Mouse (Mus musculus) liver, embryonic 15.5 days (tissue): ENCODE data around the gene F930015N05Rik. TPM values are rescaled to one million over a fixed set of nuclear protein-coding genes. Genes with fewer than 3 reads are reported as not detected.

Experiments
- ATAC-seq: fragments of 200-750 bp; cut with Nextera tagmentation; 2 replicates; pipeline ENCODE4 v1.8.0; 2017; ENCODE audit warnings: moderate number of reproducible peaks, mild to moderate bottlenecking, moderate library complexity; ENCODE audit not compliant: insufficient read depth
- H3K27ac ChIP-seq: fragments of 300-500 bp; sonication (generic); replicated peaks from 2 replicates; pipeline ENCODE4 v1.5.1; 2015; ENCODE audit warnings: mild to moderate bottlenecking, inconsistent platforms
- H3K27me3 ChIP-seq: fragments of 300-500 bp; sonication (generic); 2 replicates; pipeline ENCODE4 v1.6.1; 2015; ENCODE audit warnings: mild to moderate bottlenecking, inconsistent platforms
- H3K36me3 ChIP-seq: fragments of 300-500 bp; sonication (generic); replicated peaks from 2 replicates; pipeline ENCODE4 v1.6.1; 2015; ENCODE audit warnings: moderate library complexity, mild to moderate bottlenecking, inconsistent platforms
- H3K4me1 ChIP-seq: fragments of 300-500 bp; sonication (generic); replicated peaks from 2 replicates; pipeline ENCODE4 v1.6.1; 2015; ENCODE audit warnings: inconsistent platforms
- H3K4me2 ChIP-seq: fragments of 300-500 bp; sonication (generic); 2 replicates; pipeline ENCODE4 v1.6.1; 2015; ENCODE audit warnings: moderate library complexity, mild to moderate bottlenecking, inconsistent platforms
- H3K4me3 ChIP-seq: fragments of 300-500 bp; sonication (generic); replicated peaks from 2 replicates; pipeline ENCODE4 v1.5.1; 2015; ENCODE audit warnings: mild to moderate bottlenecking, inconsistent platforms
- H3K9ac ChIP-seq: fragments of 300-500 bp; sonication (generic); 2 replicates; pipeline ENCODE4 v1.6.1; 2015; ENCODE audit warnings: moderate library complexity, mild to moderate bottlenecking, inconsistent platforms
- H3K9me3 ChIP-seq: fragments of 300-500 bp; sonication (generic); replicated peaks from 2 replicates; pipeline ENCODE4 v1.6.1; 2016; ENCODE audit warnings: inconsistent platforms
- WGBS: fragments of 180-500 bp; shearing (Covaris S2); methylation state at CpG from one replicate; pipeline ENCODE4 v1.1.7; 2015; ENCODE audit warnings: mixed read lengths; ENCODE audit not compliant: insufficient replicate concordance; 5-methylcytosine and 5-hydroxymethylcytosine counted together
- polyA plus RNA-seq: library from polyadenylated mRNA; unstranded; fragments of >200 nt; fragmentation: Nextera tagmentation; extraction: Ambion mirVana; gene quantifications from 2 replicates; pipeline ENCODE4 v1.2.1, GENCODE M21; 2015

F930015N05Rik gene
- not detected in 2 replicates for polyA plus RNA-seq

GRCm38 (mm10) chr11:64436412-64436727, at the start of gene F930015N05Rik:
F930015N05Rik (minus strand) TSS chr11:64436653.
- ATAC-seq, result no peak
- Histone ChIP-seq H3K4me1 (peaks cover 14% of the 10 kb centered on the region; the same call in 1 of the 2 replicates), H3K36me3 (no peaks in the 10 kb centered on the region), H3K9ac (no peak within 1 kb of the TSS), H3K4me2 (peak within 1 kb of the TSS; percentile 74), H3K27me3 (peaks cover 40% of the 10 kb centered on the region), H3K4me3 (peak within 1 kb of the TSS; percentile 49), H3K9me3 (no peaks in the 10 kb centered on the region), H3K27ac (no peak within 1 kb of the TSS)
- WGBS, result under 1% methylated on average over 24 of the region's 24 CpGs

- no peaks in the 10 kb centered on the region for H3K27me3 ChIP-seq
- no peak for ATAC-seq
- H3K4me3 ChIP-seq, result no peak overlapping the region
- no peak overlapping the region for H3K27ac ChIP-seq
- H3K9me3 ChIP-seq, result no peaks in the 10 kb centered on the region
- H3K36me3 ChIP-seq, result no peaks in the 10 kb centered on the region
- WGBS, result 50% methylated on average over 3 of the region's 3 CpGs
- H3K9ac ChIP-seq, result no peak overlapping the region
- H3K4me2 ChIP-seq, result no peak overlapping the region
- no peaks in the 10 kb centered on the region for H3K4me1 ChIP-seq
Observed at GRCm38 (mm10) chr11:64481445-64481844, 45.0 kb upstream of the F930015N05Rik start.

- Histone ChIP-seq H3K9ac (no peak overlapping the region), H3K36me3 (no peaks in the 10 kb centered on the region), H3K27me3 (no peaks in the 10 kb centered on the region), H3K9me3 (no peaks in the 10 kb centered on the region), H3K27ac (no peak overlapping the region), H3K4me2 (no peak overlapping the region), H3K4me1 (no peaks in the 10 kb centered on the region), H3K4me3 (no peak overlapping the region)
- WGBS, result 59% methylated on average over 3 of the region's 3 CpGs
- no peak for ATAC-seq
Observed at GRCm38 (mm10) chr11:64473679-64474078, 37.2 kb upstream of the F930015N05Rik start.

- Histone ChIP-seq H3K36me3 (no peaks in the 10 kb centered on the region), H3K4me2 (no peak overlapping the region), H3K9me3 (no peaks in the 10 kb centered on the region), H3K9ac (no peak overlapping the region), H3K27ac (no peak overlapping the region), H3K4me1 (no peaks in the 10 kb centered on the region), H3K27me3 (no peaks in the 10 kb centered on the region), H3K4me3 (no peak overlapping the region)
- ATAC-seq, result no peak
Observed at GRCm38 (mm10) chr11:64470689-64471088, 34.2 kb upstream of the F930015N05Rik start.

- WGBS, result 49% methylated on average over 4 of the region's 4 CpGs
- no peaks in the 10 kb centered on the region for H3K36me3 ChIP-seq
- no peak for ATAC-seq
- no peak overlapping the region for H3K9ac ChIP-seq
- H3K4me3 ChIP-seq, result no peak overlapping the region
- no peak overlapping the region for H3K4me2 ChIP-seq
- H3K9me3 ChIP-seq, result no peaks in the 10 kb centered on the region
- H3K4me1 ChIP-seq, result no peaks in the 10 kb centered on the region
- no peak overlapping the region for H3K27ac ChIP-seq
- no peaks in the 10 kb centered on the region for H3K27me3 ChIP-seq
Observed at GRCm38 (mm10) chr11:64468737-64469136, 32.3 kb upstream of the F930015N05Rik start.

GRCm38 (mm10) chr11:64461746-64462145, 25.3 kb upstream of the F930015N05Rik start:
- Histone ChIP-seq H3K27ac (no peak overlapping the region), H3K9ac (no peak overlapping the region), H3K9me3 (no peaks in the 10 kb centered on the region), H3K4me2 (no peak overlapping the region), H3K4me1 (no peaks in the 10 kb centered on the region), H3K4me3 (no peak overlapping the region), H3K36me3 (no peaks in the 10 kb centered on the region), H3K27me3 (no peaks in the 10 kb centered on the region)
- no peak for ATAC-seq
- 31% methylated on average over 3 of the region's 3 CpGs for WGBS

- H3K4me2 ChIP-seq, result no peak overlapping the region
- no peaks in the 10 kb centered on the region for H3K4me1 ChIP-seq
- H3K27ac ChIP-seq, result no peak overlapping the region
- no peaks in the 10 kb centered on the region for H3K27me3 ChIP-seq
- no peak overlapping the region for H3K9ac ChIP-seq
- no peak overlapping the region for H3K4me3 ChIP-seq
- no peak for ATAC-seq
- no peaks in the 10 kb centered on the region for H3K9me3 ChIP-seq
- no peaks in the 10 kb centered on the region for H3K36me3 ChIP-seq
- WGBS, result 59% methylated on average over 9 of the region's 9 CpGs
Observed at GRCm38 (mm10) chr11:64448586-64449315, 12.3 kb upstream of the F930015N05Rik start.

GRCm38 (mm10) chr11:64445227-64445626, 8.8 kb upstream of the F930015N05Rik start:
- ATAC-seq, result no peak
- no peak overlapping the region for H3K4me2 ChIP-seq
- H3K27ac ChIP-seq, result no peak overlapping the region
- 31% methylated on average over 1 of the region's 1 CpGs for WGBS
- no peaks in the 10 kb centered on the region for H3K36me3 ChIP-seq
- no peaks in the 10 kb centered on the region for H3K9me3 ChIP-seq
- no peak overlapping the region for H3K9ac ChIP-seq
- no peak overlapping the region for H3K4me3 ChIP-seq
- H3K4me1 ChIP-seq, result no peaks in the 10 kb centered on the region
- no peaks in the 10 kb centered on the region for H3K27me3 ChIP-seq

GRCm38 (mm10) chr11:64442701-64443100, 6.2 kb upstream of the F930015N05Rik start:
- Histone ChIP-seq H3K4me3 (no peak overlapping the region), H3K36me3 (no peaks in the 10 kb centered on the region), H3K4me1 (no peaks in the 10 kb centered on the region), H3K9me3 (no peaks in the 10 kb centered on the region), H3K27ac (no peak overlapping the region), H3K4me2 (no peak overlapping the region), H3K9ac (no peak overlapping the region), H3K27me3 (peaks cover 3% of the 10 kb centered on the region)
- 34% methylated on average over 3 of the region's 3 CpGs for WGBS
- no peak for ATAC-seq

- no peak for ATAC-seq
- H3K9me3 ChIP-seq, result no peaks in the 10 kb centered on the region
- no peak overlapping the region for H3K27ac ChIP-seq
- no peaks in the 10 kb centered on the region for H3K4me1 ChIP-seq
- H3K4me2 ChIP-seq, result no peak overlapping the region
- no peak overlapping the region for H3K4me3 ChIP-seq
- H3K27me3 ChIP-seq, result peaks cover 9% of the 10 kb centered on the region
- no peak overlapping the region for H3K9ac ChIP-seq
- no peaks in the 10 kb centered on the region for H3K36me3 ChIP-seq
- WGBS, result 37% methylated on average over 8 of the region's 8 CpGs
Observed at GRCm38 (mm10) chr11:64442119-64442518, 5.7 kb upstream of the F930015N05Rik start.

- 26% methylated on average over 3 of the region's 3 CpGs for WGBS
- Histone ChIP-seq H3K4me1 (peaks cover 14% of the 10 kb centered on the region; the same call in 1 of the 2 replicates), H3K27me3 (peaks cover 39% of the 10 kb centered on the region), H3K9me3 (no peaks in the 10 kb centered on the region), H3K4me2 (no peak overlapping the region), H3K36me3 (no peaks in the 10 kb centered on the region), H3K27ac (no peak overlapping the region), H3K9ac (no peak overlapping the region), H3K4me3 (no peak overlapping the region)
- ATAC-seq, result no peak
Observed at GRCm38 (mm10) chr11:64438909-64439308, 2.5 kb upstream of the F930015N05Rik start.

- H3K36me3 ChIP-seq, result no peaks in the 10 kb centered on the region
- H3K27ac ChIP-seq, result no peak overlapping the region
- no peaks in the 10 kb centered on the region for H3K9me3 ChIP-seq
- peaks cover 40% of the 10 kb centered on the region for H3K27me3 ChIP-seq
- peaks cover 14% of the 10 kb centered on the region; the same call in 1 of the 2 replicates for H3K4me1 ChIP-seq
- no peak for ATAC-seq
- H3K4me3 ChIP-seq, result no peak overlapping the region
- no peak overlapping the region for H3K9ac ChIP-seq
- WGBS, result 77% methylated on average over 3 of the region's 3 CpGs
- no peak overlapping the region for H3K4me2 ChIP-seq
Observed at GRCm38 (mm10) chr11:64437721-64438120, 1.3 kb upstream of the F930015N05Rik start.
